Mouse (Mus musculus): Measurements from ENCODE around the gene Mrpl52.

Gene Mrpl52

GRCm38 (mm10) chr14:54475941-54476844 lies 49.5 kb downstream of the Mrpl52 start, which contains the start of gene Rem2:
Gene Rem2 (plus strand): TSS chr14:54476100.
- DNase-seq = peak; percentile 86

- DNase-seq = no peak
Measured at GRCm38 (mm10) chr14:54477172-54477909, 50.6 kb downstream of the Mrpl52 start.
